Comparison of ENCODE assay signal across 17 mouse cellular contexts in genomic region chr6:85223498-85224150, GRCm38 (mm10). TPM values are rescaled to one million over a fixed set of nuclear protein-coding genes. Genes with fewer than 3 reads are reported as not detected.
DNase-seq lines count a peak whose midpoint lies in the region; ATAC-seq lines count a peak whose summit lies in the region.
"Had no signal": no experiment of that assay in that cellular context is flagged by ENCODE, and none has a peak within 500 bp of the region (broad histone marks: within the 10 kb centered on the region; RNA-seq: fewer than 3 reads in every experiment).

No protein-coding gene starts in this region.

- peak overlapping the region; percentile 35; the same call in 1 of the 2 replicates for H3K27ac ChIP-seq in midbrain, embryonic 10.5 days (replicated peaks)
- no peak overlapping the region for H3K27ac ChIP-seq in midbrain, embryonic 11.5 days (ENCODE audit: low read depth, low read length)
- 0 out of 2 replicates have a peak overlapping the region, but pooled peaks have one; percentile 18 for H3K27ac ChIP-seq in forebrain, embryonic 11.5 days (ENCODE audit: low read depth, low read length)
- H3K27ac ChIP-seq: embryonic facial prominence, embryonic 12.5 days; limb, embryonic 12.5 days; liver, embryonic 15.5 days; macrophage had no signal

- H3K36me3 ChIP-seq in midbrain, embryonic 10.5 days = no peaks in the 10 kb centered on the region
- H3K36me3 ChIP-seq in midbrain, embryonic 11.5 days (ENCODE audit: control insufficient read depth, insufficient read depth, low read length) = no peaks in the 10 kb centered on the region
- no peaks in the 10 kb centered on the region for H3K36me3 ChIP-seq in forebrain, embryonic 11.5 days (ENCODE audit: control insufficient read depth, insufficient read depth, low read length)
- H3K36me3 ChIP-seq: embryonic facial prominence, embryonic 12.5 days; heart, embryonic 12.5 days; limb, embryonic 12.5 days; liver, embryonic 15.5 days had no signal

- H3K4me1 ChIP-seq in midbrain, embryonic 10.5 days = peaks cover 63% of the 10 kb centered on the region
- peaks cover 14% of the 10 kb centered on the region for H3K4me1 ChIP-seq in midbrain, embryonic 11.5 days (ENCODE audit: control insufficient read depth, insufficient read depth, low read length)
- H3K4me1 ChIP-seq in forebrain, embryonic 11.5 days (replicated peaks; ENCODE audit: control insufficient read depth, insufficient read depth, low read length) = peaks cover 14% of the 10 kb centered on the region
- H3K4me1 ChIP-seq: heart, embryonic 12.5 days; liver, embryonic 15.5 days had no signal

- no peak for ATAC-seq in midbrain, embryonic 11.5 days (ENCODE audit: low FRiP score)
- ATAC-seq in forebrain, embryonic 11.5 days (replicated peaks; ENCODE audit: low FRiP score) = no peak
- ATAC-seq: intestine, embryonic 16.5 days had no signal

- intact Hi-C loops in gastrocnemius, postnatal 36 days (cut with DNase I) = no loop called here

- no peaks in the 10 kb centered on the region for H3K9me3 ChIP-seq in midbrain, embryonic 10.5 days (replicated peaks)
- no peaks in the 10 kb centered on the region for H3K9me3 ChIP-seq in midbrain, embryonic 11.5 days (ENCODE audit: control insufficient read depth, low read length)
- no peaks in the 10 kb centered on the region; the same call in 1 of the 2 replicates for H3K9me3 ChIP-seq in forebrain, embryonic 11.5 days (ENCODE audit: control insufficient read depth, low read length)
- H3K9me3 ChIP-seq: embryonic facial prominence, embryonic 12.5 days; heart, embryonic 12.5 days; limb, embryonic 12.5 days; liver, embryonic 15.5 days had no signal

- DNase-seq in midbrain, embryonic 10.5 days (ENCODE audit: low spot score) = peak; percentile 34
- no peak for DNase-seq in midbrain, embryonic 11.5 days (ENCODE audit: low spot score, missing footprints)
- peak; percentile 35 for DNase-seq in cerebellum, adult 9-10 months
- no peak for DNase-seq in forebrain, embryonic 11.5 days (ENCODE audit: low spot score)
- DNase-seq in gastrocnemius, postnatal 36 days = no peak
- DNase-seq in lung, postnatal 14 days = no peak
- DNase-seq in heart, adult 8-10 months (ENCODE audit: low spot score) = no peak
- DNase-seq: gastrocnemius, postnatal 14 days; heart, postnatal 4 days; right cerebral cortex, adult 18-20 months had no signal

- peaks cover 23% of the 10 kb centered on the region; the same call in 1 of the 2 replicates for H3K27me3 ChIP-seq in midbrain, embryonic 10.5 days (ENCODE audit: low read depth, poor library complexity, severe bottlenecking)
- H3K27me3 ChIP-seq in midbrain, embryonic 11.5 days (ENCODE audit: control insufficient read depth, insufficient read depth, low read length) = no peaks in the 10 kb centered on the region
- no peaks in the 10 kb centered on the region for H3K27me3 ChIP-seq in forebrain, embryonic 11.5 days (ENCODE audit: control insufficient read depth, insufficient read depth, low read length)
- H3K27me3 ChIP-seq: embryonic facial prominence, embryonic 12.5 days; liver, embryonic 15.5 days had no signal

- no peak overlapping the region for H3K4me3 ChIP-seq in midbrain, embryonic 10.5 days
- no peak overlapping the region for H3K4me3 ChIP-seq in midbrain, embryonic 11.5 days (ENCODE audit: low read depth, low read length)
- H3K4me3 ChIP-seq in forebrain, embryonic 11.5 days (ENCODE audit: low read depth, low read length) = no peak overlapping the region
- H3K4me3 ChIP-seq: embryonic facial prominence, embryonic 12.5 days; heart, embryonic 12.5 days; limb, embryonic 12.5 days; liver, embryonic 15.5 days had no signal

- 29% methylated on average over 14 of the region's 14 CpGs for WGBS in midbrain, embryonic 10.5 days
- 30% methylated on average over 14 of the region's 14 CpGs for WGBS in midbrain, embryonic 11.5 days
- WGBS in forebrain, embryonic 11.5 days = 34% methylated on average over 14 of the region's 14 CpGs

- H3K4me2 ChIP-seq in midbrain, embryonic 11.5 days = no peak overlapping the region
- H3K4me2 ChIP-seq in forebrain, embryonic 11.5 days (ENCODE audit: low read depth, low read length, severe bottlenecking) = no peak overlapping the region
- H3K4me2 ChIP-seq: embryonic facial prominence, embryonic 12.5 days; heart, embryonic 12.5 days; limb, embryonic 12.5 days; liver, embryonic 15.5 days had no signal

- H3K9ac ChIP-seq in midbrain, embryonic 11.5 days (ENCODE audit: low read length) = no peak overlapping the region
- no peak overlapping the region for H3K9ac ChIP-seq in forebrain, embryonic 11.5 days (ENCODE audit: low read length)
- H3K9ac ChIP-seq: embryonic facial prominence, embryonic 12.5 days; heart, embryonic 12.5 days; limb, embryonic 12.5 days; liver, embryonic 15.5 days had no signal

RNA-seq across cellular contexts. Expression of gene Emx1, which starts 36.4 kb away (rescaled TPM):
- 2.2 and 3.5 TPM in 2 replicates for polyA plus RNA-seq in midbrain, embryonic 10.5 days (2016; fragmentation: Nextera tagmentation; extraction: Ambion mirVana)
- 2.7 and 3.6 TPM in 2 replicates for polyA plus RNA-seq in midbrain, embryonic 11.5 days (2014; fragmentation: Nextera tagmentation; extraction: Ambion mirVana)
- 63.5 and 67.2 TPM in 2 replicates for polyA plus RNA-seq in forebrain, embryonic 11.5 days (2014; fragmentation: Nextera tagmentation; extraction: Ambion mirVana)
- not detected for total RNA-seq in gastrocnemius, postnatal 36 days (2021)
- total RNA-seq in heart, adult 8-10 months (2022) = not detected
- total RNA-seq: gastrocnemius, postnatal 14 days; heart, postnatal 4 days; neutrophil, adult 5-6 weeks had no signal
- polyA plus RNA-seq: heart, embryonic 12.5 days; liver, embryonic 15.5 days; macrophage had no signal

Comparison
In these comparisons a context has a peak if more than half of its experiments do, and no peak if none do; other contexts are left out.
1. DNase-seq: peak in midbrain, embryonic 10.5 days (single experiment) and cerebellum, adult 9-10 months (single experiment); none in midbrain, embryonic 11.5 days (single experiment), forebrain, embryonic 11.5 days (single experiment), gastrocnemius, postnatal 36 days (0 of 2), lung, postnatal 14 days (single experiment) and heart, adult 8-10 months (single experiment).
2. RNA of gene Emx1, which starts 36.4 kb away (polyA plus RNA-seq): 63.5 to 67.2 TPM in forebrain, embryonic 11.5 days; 2.7 to 3.6 TPM in midbrain, embryonic 11.5 days and 2.2 to 3.5 TPM in midbrain, embryonic 10.5 days; every median in the first group is over 10 times any median in the second.